Mouse (Mus musculus) gonadal fat pad, adult 2 months (tissue): ENCODE measurements at regions not wholly inside any gene's neighbourhood (a gene's known extent, or its start where the extent isn't known, plus 50 kb on each side); places are given as distances from the start of the nearest gene placed in this dataset.

ENCODE experiments used
- DNase-seq: peaks from one replicate; pipeline ENCODE4 v3.0.0-alpha.2; 2012; ENCODE audit warnings: low read depth

GRCm38 (mm10) chr8:46898697-46899445, 87.8 kb upstream of the Enpp6 start:
- no peak for DNase-seq

GRCm38 (mm10) chr8:46900826-46901225, 85.9 kb upstream of the Enpp6 start:
- no peak for DNase-seq

- DNase-seq: peak; percentile 9
These were observed 82.0 kb upstream of the Enpp6 start for GRCm38 (mm10) chr8:46904731-46905130.

- DNase-seq: no peak
These were observed 79.3 kb upstream of the Enpp6 start for GRCm38 (mm10) chr8:46907390-46907789.

GRCm38 (mm10) chr8:46908186-46908585, 78.5 kb upstream of the Enpp6 start:
- no peak for DNase-seq

GRCm38 (mm10) chr8:46913956-46914355, 72.7 kb upstream of the Enpp6 start:
- no peak for DNase-seq

GRCm38 (mm10) chr8:46920071-46920470, 66.6 kb upstream of the Enpp6 start:
- no peak for DNase-seq

- DNase-seq: no peak
These were observed 65.6 kb upstream of the Enpp6 start for GRCm38 (mm10) chr8:46921075-46921474.

GRCm38 (mm10) chr8:46921585-46921984, 65.1 kb upstream of the Enpp6 start:
- DNase-seq: no peak

GRCm38 (mm10) chr8:46924787-46925548, 61.7 kb upstream of the Enpp6 start:
- DNase-seq: no peak

- DNase-seq: no peak
These were observed 58.0 kb upstream of the Enpp6 start for GRCm38 (mm10) chr8:46928718-46929117.

GRCm38 (mm10) chr8:46929678-46930077, 57.0 kb upstream of the Enpp6 start:
- DNase-seq: no peak

GRCm38 (mm10) chr8:46931267-46931666, 55.4 kb upstream of the Enpp6 start:
- no peak for DNase-seq

- no peak for DNase-seq
These were observed 53.4 kb upstream of the Enpp6 start for GRCm38 (mm10) chr8:46933256-46933655.

GRCm38 (mm10) chr8:46934254-46934653, 52.4 kb upstream of the Enpp6 start:
- no peak for DNase-seq

- no peak for DNase-seq
These were observed 51.8 kb upstream of the Enpp6 start for GRCm38 (mm10) chr8:46934898-46935297.

- DNase-seq: no peak
These were observed 50.6 kb upstream of the Enpp6 start for GRCm38 (mm10) chr8:46936039-46936438.
